Mouse (Mus musculus): ENCODE measurements at regions not wholly inside any gene's neighbourhood (a gene's known extent, or its start where the extent isn't known, plus 50 kb on each side); places are given as distances from the start of the nearest gene placed in this dataset.

- ATAC-seq (0 out of 2 replicates have a peak, but pooled peaks have one; percentile 32), DNase-seq (ENCODE audit: low spot score) (peak; percentile 25)
- WGBS: 53% methylated on average over 12 of the region's 12 CpGs
- TF ChIP-seq CTCF (IDR thresholded peaks at IDR 0.05; ENCODE audit: low read depth): no peak
- Histone ChIP-seq H3K27me3 (ENCODE audit: insufficient read depth, low read length) (no peaks in the 10 kb centered on the region), H3K27ac (peak overlapping the region; percentile 27; the same call in 1 of the 2 replicates), H3K9me3 (ENCODE audit: low read length) (no peaks in the 10 kb centered on the region), H3K36me3 (ENCODE audit: insufficient read depth, low read length) (no peaks in the 10 kb centered on the region), H3K4me1 (ENCODE audit: insufficient read depth, low read length) (no peaks in the 10 kb centered on the region), H3K4me3 (ENCODE audit: low read length) (no peak overlapping the region), H3K4me2 (ENCODE audit: low read depth, low read length) (no peak overlapping the region), H3K9ac (replicated peaks; ENCODE audit: low read length) (no peak overlapping the region)
These were observed 186.8 kb downstream of the Gpat3 start for GRCm38 (mm10) chr5:101032147-101032900.

DNA sequence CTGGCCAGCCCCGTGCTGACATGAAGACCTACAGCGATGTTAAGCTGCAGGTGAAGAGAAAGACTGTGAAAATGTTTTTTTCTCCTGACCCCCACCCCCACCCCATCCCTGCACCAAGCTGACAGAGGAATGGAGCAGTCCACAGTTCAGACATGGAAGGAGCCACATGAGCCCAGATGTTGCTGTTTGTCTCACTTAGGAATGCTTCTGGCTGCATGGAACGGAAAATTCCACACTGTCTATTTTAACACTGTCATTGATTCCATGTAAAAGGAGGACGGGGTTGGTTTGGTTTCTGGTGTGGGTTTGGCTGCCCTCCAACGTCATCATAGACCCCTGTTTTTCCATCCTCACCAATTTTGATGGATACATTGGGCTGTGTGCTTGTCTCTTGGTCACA lies 179.3 kb downstream of the Gpat3 start:
- Histone ChIP-seq H3K9me3 (ENCODE audit: low read length) (no peaks in the 10 kb centered on the region), H3K9ac (replicated peaks; ENCODE audit: low read length) (no peak overlapping the region), H3K4me2 (ENCODE audit: low read depth, low read length) (no peak overlapping the region), H3K4me3 (ENCODE audit: low read length) (no peak overlapping the region), H3K36me3 (ENCODE audit: insufficient read depth, low read length) (no peaks in the 10 kb centered on the region), H3K27ac (no peak overlapping the region), H3K27me3 (ENCODE audit: insufficient read depth, low read length) (0 out of 2 replicates have a peak, but pooled peaks cover 13% of the 10 kb centered on the region), H3K4me1 (ENCODE audit: insufficient read depth, low read length) (no peaks in the 10 kb centered on the region)
- TF ChIP-seq CTCF (IDR thresholded peaks at IDR 0.05; ENCODE audit: low read depth): no peak
- 86% methylated on average over 5 of the region's 5 CpGs for WGBS
- no peak for ATAC-seq
- DNase-seq (ENCODE audit: low spot score): no peak

DNA sequence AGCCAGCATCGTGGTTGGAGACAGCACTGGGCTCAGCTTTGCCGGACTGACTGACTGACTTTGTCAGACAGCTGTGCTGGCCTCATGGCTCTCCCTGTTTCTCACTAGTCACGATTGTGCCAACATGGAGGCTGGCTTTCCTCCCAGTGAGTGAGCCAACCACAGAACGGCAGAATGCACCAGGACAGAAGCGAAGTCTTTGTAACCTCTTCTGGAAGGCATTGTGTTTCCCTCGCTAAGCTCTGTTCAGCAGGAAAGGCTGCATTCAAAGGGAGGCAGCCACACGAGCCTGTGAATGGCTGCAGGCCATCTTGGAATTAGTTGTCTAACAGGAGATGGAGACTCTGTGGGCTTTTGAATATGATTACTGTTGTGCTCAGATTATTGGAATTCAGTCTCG lies 178.3 kb downstream of the Gpat3 start:
- Histone ChIP-seq H3K9me3 (ENCODE audit: low read length) (no peaks in the 10 kb centered on the region), H3K27ac (no peak overlapping the region), H3K27me3 (ENCODE audit: insufficient read depth, low read length) (0 out of 2 replicates have a peak, but pooled peaks cover 13% of the 10 kb centered on the region), H3K4me3 (ENCODE audit: low read length) (no peak overlapping the region), H3K36me3 (ENCODE audit: insufficient read depth, low read length) (no peaks in the 10 kb centered on the region), H3K4me2 (ENCODE audit: low read depth, low read length) (peak overlapping the region; percentile 25), H3K9ac (replicated peaks; ENCODE audit: low read length) (no peak overlapping the region), H3K4me1 (ENCODE audit: insufficient read depth, low read length) (no peaks in the 10 kb centered on the region)
- DNase-seq (ENCODE audit: low spot score) (peak; percentile 56), ATAC-seq (peak; percentile 49; the same call in 1 of the 2 replicates)
- no peak for TF ChIP-seq CTCF (IDR thresholded peaks at IDR 0.05; ENCODE audit: low read depth)
- 35% methylated on average over 8 of the region's 8 CpGs for WGBS

DNA sequence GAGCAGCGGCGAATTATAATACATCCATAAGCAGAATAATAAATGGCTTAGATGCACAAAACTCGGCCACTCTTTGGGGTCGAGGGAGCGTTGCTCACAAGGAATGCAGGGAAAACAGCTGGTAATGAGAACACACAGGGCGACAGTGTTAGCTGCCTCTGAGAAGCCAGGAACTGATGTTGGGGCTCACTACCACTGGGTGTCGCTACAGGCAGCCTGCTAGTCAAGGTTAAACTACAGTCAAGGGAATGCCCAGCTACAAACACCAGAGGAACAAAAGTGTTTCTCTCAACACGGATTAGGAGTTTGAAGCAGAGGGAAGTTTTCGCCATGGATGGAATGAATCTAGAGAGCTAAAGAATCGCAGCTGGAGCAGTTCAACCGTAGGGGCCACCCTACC lies 175.3 kb downstream of the Gpat3 start:
- H3K9ac ChIP-seq (replicated peaks; ENCODE audit: low read length): no peak overlapping the region
- 0 out of 2 replicates have a peak, but pooled peaks cover 17% of the 10 kb centered on the region for H3K27me3 ChIP-seq (ENCODE audit: insufficient read depth, low read length)
- H3K4me1 ChIP-seq (ENCODE audit: insufficient read depth, low read length): no peaks in the 10 kb centered on the region
- peak; percentile 92 for DNase-seq (ENCODE audit: low spot score)
- H3K27ac ChIP-seq: no peak overlapping the region
- no peaks in the 10 kb centered on the region for H3K9me3 ChIP-seq (ENCODE audit: low read length)
- no peak overlapping the region for H3K4me3 ChIP-seq (ENCODE audit: low read length)
- WGBS: 6% methylated on average over 11 of the region's 11 CpGs
- 0 out of 2 replicates have a peak overlapping the region, but pooled peaks have one; percentile 16 for H3K4me2 ChIP-seq (ENCODE audit: low read depth, low read length)
- peak; percentile 98 for TF ChIP-seq CTCF (IDR thresholded peaks at IDR 0.05; ENCODE audit: low read depth)
- ATAC-seq: peak; percentile 90
- no peaks in the 10 kb centered on the region for H3K36me3 ChIP-seq (ENCODE audit: insufficient read depth, low read length)

GRCm38 (mm10) chr5:101013844-101014243 lies 168.3 kb downstream of the Gpat3 start:
- 0 out of 2 replicates have a peak, but pooled peaks cover 4% of the 10 kb centered on the region for H3K27me3 ChIP-seq (ENCODE audit: insufficient read depth, low read length)
- no peaks in the 10 kb centered on the region for H3K4me1 ChIP-seq (ENCODE audit: insufficient read depth, low read length)
- H3K4me2 ChIP-seq (ENCODE audit: low read depth, low read length): no peak overlapping the region
- DNase-seq (ENCODE audit: low spot score) (no peak), ATAC-seq (no peak)
- H3K27ac ChIP-seq: no peak overlapping the region
- no peaks in the 10 kb centered on the region for H3K9me3 ChIP-seq (ENCODE audit: low read length)
- H3K36me3 ChIP-seq (ENCODE audit: insufficient read depth, low read length): no peaks in the 10 kb centered on the region
- no peak overlapping the region for H3K9ac ChIP-seq (replicated peaks; ENCODE audit: low read length)
- no peak overlapping the region for H3K4me3 ChIP-seq (ENCODE audit: low read length)
- WGBS: 59% methylated on average over 5 of the region's 5 CpGs
- no peak for TF ChIP-seq CTCF (IDR thresholded peaks at IDR 0.05; ENCODE audit: low read depth)

DNA sequence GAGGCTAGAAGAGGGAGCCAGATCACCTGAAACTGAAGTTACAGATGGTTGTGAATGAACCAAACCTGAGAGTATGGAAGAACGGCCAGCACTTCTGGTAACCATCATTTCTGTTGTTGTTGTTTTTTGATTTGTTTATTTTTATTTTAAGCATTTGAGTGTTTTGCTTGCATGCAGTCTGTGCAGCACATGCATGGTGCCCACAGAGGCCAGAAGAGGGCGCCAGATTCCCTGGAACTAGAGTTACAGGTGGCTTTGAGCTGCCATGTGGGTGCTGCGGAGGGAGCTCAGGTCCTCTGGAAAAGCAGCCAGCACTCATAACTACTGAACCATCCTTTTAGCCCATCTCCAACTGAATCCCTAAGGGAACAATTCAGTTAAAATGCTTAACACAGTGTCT lies 159.7 kb downstream of the Gpat3 start:
- H3K9me3 ChIP-seq (ENCODE audit: low read length): no peaks in the 10 kb centered on the region
- H3K36me3 ChIP-seq (ENCODE audit: insufficient read depth, low read length): no peaks in the 10 kb centered on the region
- H3K9ac ChIP-seq (replicated peaks; ENCODE audit: low read length): no peak overlapping the region
- H3K4me1 ChIP-seq (ENCODE audit: insufficient read depth, low read length): no peaks in the 10 kb centered on the region
- H3K4me2 ChIP-seq (ENCODE audit: low read depth, low read length): no peak overlapping the region
- H3K4me3 ChIP-seq (ENCODE audit: low read length): no peak overlapping the region
- DNase-seq (ENCODE audit: low spot score) (no peak), ATAC-seq (no peak)
- no peak overlapping the region for H3K27ac ChIP-seq
- no peaks in the 10 kb centered on the region for H3K27me3 ChIP-seq (ENCODE audit: insufficient read depth, low read length)
- 76% methylated on average over 3 of the region's 3 CpGs for WGBS
- TF ChIP-seq CTCF (IDR thresholded peaks at IDR 0.05; ENCODE audit: low read depth): 0 out of 2 replicates have a peak, but pooled peaks have one; percentile 24

DNA sequence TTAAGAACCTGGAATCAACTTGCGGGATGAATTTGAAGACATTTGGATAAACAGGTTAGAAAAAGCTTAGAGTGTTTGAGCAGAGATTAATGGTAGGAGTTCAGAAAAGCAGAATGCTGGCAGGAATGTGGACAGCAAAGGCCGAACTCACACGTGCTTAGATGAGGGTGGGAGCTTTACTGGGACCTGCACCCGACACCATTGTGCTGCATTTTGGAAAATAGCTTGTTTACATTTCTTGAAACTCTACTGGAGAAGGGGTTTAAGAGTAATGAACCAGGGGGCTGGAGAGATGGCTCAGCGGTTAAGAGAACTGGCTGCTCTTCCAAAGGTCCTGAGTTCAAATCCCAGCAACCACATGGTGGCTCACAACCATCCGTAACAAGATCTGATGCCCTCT lies 154.9 kb downstream of the Gpat3 start:
- no peaks in the 10 kb centered on the region for H3K36me3 ChIP-seq (ENCODE audit: insufficient read depth, low read length)
- TF ChIP-seq CTCF (IDR thresholded peaks at IDR 0.05; ENCODE audit: low read depth): no peak
- DNase-seq (ENCODE audit: low spot score): no peak
- H3K9ac ChIP-seq (replicated peaks; ENCODE audit: low read length): no peak overlapping the region
- 88% methylated on average over 6 of the region's 6 CpGs for WGBS
- H3K4me2 ChIP-seq (ENCODE audit: low read depth, low read length): no peak overlapping the region
- ATAC-seq: no peak
- H3K27me3 ChIP-seq (ENCODE audit: insufficient read depth, low read length): no peaks in the 10 kb centered on the region
- H3K4me1 ChIP-seq (ENCODE audit: insufficient read depth, low read length): no peaks in the 10 kb centered on the region
- H3K9me3 ChIP-seq (ENCODE audit: low read length): no peaks in the 10 kb centered on the region
- H3K27ac ChIP-seq: no peak overlapping the region
- H3K4me3 ChIP-seq (ENCODE audit: low read length): no peak overlapping the region

Measured in hindbrain, postnatal 0 days (tissue).